Mouse (Mus musculus) bone marrow macrophage, adult 2 months (primary cell): ENCODE results near the gene Actl7b.

ENCODE experiments used
- CTCF ChIP-seq: IDR thresholded peaks from 2 replicates; pipeline ENCODE4 v1.5.1; 2012; ENCODE audit warnings: low read depth, mild to moderate bottlenecking, low read length, moderate library complexity
- POLR2A ChIP-seq: IDR thresholded peaks from 2 replicates; pipeline ENCODE4 v1.6.1; 2012; ENCODE audit warnings: mild to moderate bottlenecking, low read depth, low read length, borderline replicate concordance

GRCm38 (mm10) chr4:56756966-56757600, 15.8 kb upstream of the Actl7b start:
- TF ChIP-seq CTCF = no peak
- no peak for TF ChIP-seq POLR2A
